Mouse (Mus musculus): ENCODE data around the gene Ttll9.
A peak's percentile ranks its signal among the peaks of the same experiment; 100 is the strongest.

Gene Ttll9

DNA sequence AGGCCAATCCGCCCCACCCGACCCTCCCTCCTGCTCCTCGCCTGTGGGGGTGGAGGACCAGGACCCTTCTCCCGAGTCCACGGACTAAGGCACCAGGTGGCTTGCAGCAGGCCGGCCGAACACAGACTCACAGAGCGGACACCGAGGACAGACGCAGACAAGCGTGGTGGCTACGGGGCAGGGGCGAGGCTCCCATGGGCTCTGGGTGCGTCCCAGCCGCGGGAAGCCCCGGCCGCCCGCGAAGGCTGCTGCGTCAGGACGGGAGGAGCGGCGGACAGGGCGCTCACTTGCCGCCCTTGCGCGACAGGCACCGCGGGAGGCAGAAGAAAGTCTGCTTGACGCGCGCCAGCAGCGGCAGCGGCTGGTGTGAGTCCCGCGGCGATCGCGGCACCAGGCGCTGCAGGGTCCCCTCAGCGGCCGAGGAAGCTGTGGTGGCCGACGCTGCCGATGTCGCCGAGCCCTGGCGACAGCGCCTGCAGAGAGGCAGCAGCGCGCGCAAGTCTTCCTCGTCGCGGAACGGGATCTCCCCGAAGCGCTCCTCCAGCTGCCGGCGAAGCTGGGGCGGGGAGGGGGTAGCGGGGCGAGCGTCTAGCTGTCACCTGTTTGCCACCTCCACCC is 19.3 kb upstream of the Ttll9 start:
- DNase-seq (ENCODE audit: low read depth): no peak

DNA sequence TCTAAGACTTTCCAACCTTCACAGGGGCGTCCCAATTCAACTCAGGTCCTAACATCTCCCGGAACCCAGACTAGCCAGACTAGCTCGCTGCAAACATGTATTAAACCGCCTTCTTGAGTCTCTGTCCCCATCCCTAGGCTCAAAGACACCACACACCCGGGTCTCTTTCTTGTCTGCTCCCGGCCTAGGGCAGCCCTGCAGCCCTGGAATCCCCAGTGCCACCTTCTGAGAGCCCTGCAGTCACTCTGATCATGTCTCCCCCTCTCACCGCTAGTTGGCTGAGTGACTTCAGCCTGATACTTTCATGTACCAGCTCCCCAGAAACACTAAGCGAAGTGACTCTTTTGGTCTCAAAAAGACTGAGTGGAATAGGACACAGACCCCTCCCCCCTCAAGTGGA is 18.7 kb upstream of the Ttll9 start:
- no peak for DNase-seq (ENCODE audit: low read depth)

DNA sequence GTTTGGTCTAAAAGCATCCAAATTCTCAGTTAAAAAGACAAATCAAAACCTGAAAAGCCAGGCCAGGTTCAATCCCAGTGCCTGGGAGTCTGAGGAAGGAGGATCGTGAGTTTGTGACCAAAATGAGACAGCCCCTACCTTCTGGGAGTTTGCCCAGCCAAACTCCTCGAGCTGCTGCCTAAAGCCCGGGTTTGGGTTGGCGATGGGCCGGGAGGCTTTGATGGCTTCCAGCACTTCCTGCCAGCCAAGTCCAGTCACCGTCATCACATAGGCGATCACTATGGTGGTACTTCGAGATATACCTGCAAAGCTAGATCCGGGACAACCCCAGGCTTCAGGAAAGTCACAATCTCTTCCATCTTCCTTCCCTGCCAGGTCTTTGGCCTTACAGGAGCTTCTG is 18.3 kb upstream of the Ttll9 start:
- DNase-seq (ENCODE audit: low read depth): no peak

DNA sequence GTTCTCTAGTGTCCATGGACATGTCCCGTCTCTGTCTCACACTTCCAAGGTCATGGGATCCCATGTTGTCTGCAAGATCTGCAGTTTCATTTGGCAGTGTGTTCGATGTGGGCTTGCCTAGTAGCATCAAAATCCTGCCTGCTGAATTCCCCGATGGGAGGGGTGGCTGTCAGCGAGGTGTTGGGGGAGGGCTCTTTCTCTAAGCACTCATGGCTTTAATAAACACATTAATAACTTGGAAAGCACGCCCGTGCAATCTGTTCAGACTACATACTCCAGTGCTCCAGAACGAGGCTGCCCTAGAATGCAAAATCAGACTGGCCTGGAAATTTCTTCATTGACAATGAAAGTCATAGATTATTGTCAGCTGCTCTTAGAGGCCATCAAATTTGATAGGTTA is 15.2 kb upstream of the Ttll9 start:
- peak; percentile 18 for DNase-seq (ENCODE audit: low read depth)

DNA sequence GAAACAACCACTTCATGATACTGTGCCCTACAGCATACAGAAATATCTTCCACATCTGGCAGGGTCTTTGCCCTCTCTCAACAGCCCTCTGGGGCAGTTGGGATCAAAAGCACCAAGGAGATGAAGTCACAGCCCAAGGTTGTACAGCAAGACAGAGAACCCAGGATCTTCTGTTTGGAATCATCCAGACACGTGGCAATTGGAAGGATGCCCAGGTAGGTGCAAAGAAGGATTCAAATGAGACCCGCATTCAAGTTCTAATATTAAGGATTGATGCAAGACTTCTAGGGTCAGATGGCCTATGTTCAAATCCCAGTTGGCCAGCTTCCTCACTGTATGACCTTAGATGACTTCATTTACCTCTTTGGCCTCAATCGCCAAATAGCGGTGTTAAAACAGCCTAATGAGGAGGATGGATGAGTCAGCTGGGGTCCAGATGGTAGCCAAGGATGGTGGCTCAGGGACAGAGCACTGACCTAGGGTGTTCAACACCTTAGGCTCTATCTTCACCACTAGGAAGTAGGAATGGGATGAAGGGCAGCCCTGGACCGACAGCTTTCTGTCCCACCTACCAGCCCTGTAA is 13.8 kb upstream of the Ttll9 start:
- DNase-seq (ENCODE audit: low read depth): no peak

DNA sequence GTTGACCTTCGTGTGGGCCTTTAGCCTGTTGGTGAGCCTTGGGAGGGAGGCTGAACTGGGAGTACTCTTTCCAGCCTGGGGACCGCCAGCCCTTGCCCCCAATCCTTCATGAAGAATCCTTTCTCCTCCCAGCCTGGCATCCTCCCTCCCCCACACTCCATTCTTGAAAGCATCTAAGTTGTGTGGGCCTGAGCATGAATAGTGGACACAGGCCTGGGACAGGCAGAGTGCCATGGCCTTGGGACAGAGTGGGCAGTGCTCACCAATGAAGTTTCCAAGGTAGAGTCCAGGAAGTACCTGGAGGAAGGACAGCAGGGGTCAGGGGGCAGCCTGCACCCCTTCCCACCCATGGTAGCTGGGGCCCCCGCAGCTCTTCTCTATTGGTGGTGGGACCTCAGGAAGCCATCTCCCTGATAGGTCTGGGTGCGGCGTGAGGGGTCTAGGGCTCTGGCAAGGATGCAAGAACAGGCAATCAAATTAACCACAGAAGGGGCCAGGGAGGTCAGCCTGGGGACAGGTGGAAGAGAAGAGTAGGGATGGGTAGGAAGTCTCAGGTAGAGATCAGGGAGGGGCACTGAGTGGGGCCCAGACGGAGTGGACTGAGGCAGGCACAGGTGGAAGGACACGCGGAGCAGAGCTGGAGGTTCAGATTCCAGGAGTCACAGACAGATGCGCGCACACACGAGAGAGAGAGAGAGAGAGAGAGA is 11.8 kb upstream of the Ttll9 start:
- no peak for DNase-seq (ENCODE audit: low read depth)

DNA sequence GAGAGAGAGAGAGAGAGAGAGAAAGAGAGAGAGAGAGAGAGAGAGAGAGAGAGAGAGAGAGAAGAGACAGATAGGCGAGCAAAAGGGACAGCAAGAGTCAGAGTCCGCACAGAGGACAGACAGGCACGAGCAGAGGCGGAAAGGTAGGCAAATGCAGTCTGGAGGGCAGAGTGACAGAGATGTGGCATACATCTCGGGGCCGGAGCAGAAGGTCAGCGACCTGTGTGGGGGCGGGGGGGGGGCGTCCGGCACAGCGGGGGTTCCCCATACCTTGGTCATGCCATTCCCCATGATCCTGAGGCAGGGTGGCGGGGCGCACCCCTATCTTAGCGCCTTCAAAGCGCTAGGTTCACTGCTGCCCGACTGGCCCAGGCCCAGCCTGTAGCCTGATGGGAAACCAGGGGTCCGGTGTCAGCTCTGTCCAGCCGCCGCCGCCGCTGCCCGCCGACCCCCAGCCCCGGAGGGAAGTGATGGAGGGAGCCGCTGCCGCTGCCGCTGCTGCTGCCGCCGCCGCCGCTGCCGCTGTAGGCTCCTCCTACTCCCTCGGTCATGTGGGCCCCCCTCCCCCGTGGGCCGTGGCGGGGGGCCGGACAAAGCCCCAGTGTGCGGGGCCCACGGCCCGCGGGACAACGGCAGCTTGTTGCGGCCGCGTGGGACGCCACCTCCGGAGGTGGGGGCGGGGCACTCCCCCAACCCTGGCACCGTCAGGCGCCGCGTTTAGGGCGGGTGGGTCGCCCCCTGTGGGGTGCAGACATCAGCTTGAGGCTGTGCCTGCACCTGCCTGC is 11.0 kb upstream of the Ttll9 start, which contains the start of gene Dusp15:
Gene Dusp15 (minus strand): TSS at position 634 of the 785 bp plus-strand sequence.
- peak; percentile 39 for DNase-seq (ENCODE audit: low read depth)

DNA sequence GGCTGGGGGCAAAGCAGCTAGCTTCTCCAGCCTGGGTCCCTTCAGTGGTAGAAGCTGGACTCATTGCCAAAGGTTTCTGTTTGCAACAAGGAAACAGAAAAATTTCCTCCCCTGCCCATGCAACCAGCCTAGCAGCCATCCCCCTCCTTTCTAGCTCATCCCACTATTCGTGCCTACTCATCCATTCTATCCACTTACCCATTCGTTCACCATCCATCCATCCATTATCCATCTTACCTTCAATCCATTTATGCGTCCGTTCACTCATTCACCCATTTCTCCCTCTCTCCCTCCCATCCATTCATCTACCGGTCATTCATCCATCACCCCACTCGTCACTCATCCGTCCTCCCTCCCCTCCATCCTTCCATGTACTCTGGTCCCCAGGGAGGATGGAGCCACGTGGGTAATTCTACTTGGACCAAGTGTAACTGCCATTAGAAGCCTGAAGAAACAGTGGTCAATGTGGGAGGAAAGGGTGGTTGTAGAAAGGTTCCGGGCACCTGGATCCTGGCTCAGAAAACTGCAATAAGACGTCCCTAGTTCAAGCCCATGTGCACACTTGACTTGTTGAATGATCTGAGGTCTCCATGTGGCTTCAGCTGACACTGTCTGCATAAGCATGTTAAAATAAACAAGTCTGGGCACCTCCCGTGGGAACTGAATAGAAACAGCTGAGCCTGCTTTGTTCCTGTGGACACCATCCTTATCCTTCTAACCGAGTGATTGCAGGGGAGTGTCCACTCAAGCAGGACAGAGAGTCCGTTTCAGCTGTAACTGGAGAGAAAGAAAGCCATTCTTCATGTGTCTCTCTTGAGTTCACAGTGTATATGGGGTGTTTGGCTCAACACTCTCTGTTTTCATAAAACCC is 10.2 kb upstream of the Ttll9 start:
- DNase-seq (ENCODE audit: low read depth): no peak

DNA sequence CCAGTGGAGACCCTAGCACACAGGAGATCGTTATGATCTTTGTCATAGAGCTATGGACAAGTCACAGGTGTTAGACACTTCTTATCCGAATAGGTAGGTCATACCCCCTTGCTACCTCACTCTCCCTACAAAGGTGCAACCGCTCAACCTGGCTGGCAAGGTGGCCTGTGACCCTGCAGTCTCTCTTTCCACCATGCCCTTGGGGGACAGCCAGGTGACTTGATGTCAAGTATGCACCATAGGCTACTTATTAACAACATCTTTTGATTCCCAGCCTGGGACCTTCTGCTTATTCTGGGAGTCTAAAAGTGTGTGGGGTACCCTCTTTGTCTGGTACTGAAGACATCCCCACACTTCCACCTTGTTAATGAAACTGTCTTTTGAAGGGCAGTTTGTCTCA is 4.2 kb upstream of the Ttll9 start:
- DNase-seq (ENCODE audit: low read depth): no peak

DNA sequence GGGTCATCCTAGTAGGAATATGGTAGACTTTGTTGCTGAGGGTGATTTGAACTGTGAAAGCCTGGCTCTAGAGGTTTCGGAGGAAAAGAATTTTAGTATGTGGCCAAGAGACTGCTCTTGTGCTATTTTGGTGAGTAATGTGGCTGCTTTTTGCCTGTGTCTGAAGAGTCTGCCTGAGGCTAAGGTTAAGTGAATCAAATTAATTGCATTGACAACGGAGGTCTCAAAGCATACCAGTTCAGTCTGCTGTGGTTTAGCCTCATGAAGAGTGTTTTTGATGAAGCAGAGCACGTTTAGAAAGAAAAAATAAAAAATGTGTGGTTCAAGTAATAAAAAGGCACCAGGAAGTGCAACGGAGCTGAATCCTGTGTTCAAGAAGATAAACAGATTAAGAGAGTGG is 3.3 kb downstream of the Ttll9 start:
- DNase-seq (ENCODE audit: low read depth): no peak

DNA sequence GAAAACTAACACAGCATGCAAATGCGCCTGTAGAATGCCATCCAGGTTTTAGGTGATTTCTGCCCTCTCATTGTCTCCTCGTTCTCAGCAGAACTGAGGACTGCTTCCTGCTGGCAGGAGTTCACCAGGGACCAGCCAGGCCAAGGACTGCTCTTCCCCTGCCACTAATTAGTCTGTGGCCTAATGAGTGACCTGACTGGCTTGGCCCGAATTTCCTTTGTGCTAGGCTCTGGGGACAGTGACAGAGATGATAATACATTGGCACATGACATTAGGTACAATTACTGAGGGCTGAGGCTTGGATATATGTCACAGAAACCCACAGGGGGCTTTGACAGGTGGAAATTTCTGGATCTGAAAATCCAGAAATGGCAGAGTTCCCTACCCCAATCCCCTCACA is 14.7 kb downstream of the Ttll9 start:
- no peak for DNase-seq (ENCODE audit: low read depth)

DNA sequence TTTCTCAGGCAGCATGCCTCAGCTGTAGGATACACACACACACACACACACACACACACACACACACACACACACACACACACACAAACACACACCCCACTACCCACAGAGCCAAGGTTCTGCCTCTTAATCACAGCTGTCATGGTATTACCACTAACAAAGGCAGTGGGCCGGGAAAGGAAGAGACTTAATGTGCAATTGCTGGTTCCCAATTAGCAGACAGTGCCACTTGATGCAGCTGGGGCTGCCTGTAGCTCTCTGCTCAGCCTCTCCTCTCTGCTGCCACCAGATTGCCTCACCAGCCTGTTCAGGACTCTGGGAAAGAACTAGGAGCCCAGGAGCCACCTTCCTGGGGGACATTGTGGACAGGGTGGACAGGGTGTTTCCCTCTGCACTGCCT is 23.3 kb downstream of the Ttll9 start:
- no peak for DNase-seq (ENCODE audit: low read depth)

DNA sequence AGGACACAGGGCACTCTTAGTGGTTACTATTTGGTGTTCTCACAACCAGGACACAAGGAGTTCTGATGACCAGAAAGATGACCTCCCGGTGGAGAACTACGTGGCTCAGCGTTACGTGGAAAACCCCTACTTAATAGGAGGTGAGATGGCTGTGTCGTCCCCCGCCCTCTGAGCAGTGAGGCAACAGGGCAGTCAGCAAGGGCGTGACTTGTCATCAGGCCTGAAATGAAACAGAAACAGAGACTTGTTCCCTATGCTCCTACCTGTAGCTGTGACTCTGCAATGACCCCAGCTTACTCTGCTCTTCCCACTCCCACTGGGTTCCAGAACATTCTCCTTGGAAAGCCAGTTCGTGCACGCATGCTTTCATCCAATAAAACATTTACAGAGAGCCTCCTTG is 29.2 kb downstream of the Ttll9 start:
- DNase-seq (ENCODE audit: low read depth): no peak

DNA sequence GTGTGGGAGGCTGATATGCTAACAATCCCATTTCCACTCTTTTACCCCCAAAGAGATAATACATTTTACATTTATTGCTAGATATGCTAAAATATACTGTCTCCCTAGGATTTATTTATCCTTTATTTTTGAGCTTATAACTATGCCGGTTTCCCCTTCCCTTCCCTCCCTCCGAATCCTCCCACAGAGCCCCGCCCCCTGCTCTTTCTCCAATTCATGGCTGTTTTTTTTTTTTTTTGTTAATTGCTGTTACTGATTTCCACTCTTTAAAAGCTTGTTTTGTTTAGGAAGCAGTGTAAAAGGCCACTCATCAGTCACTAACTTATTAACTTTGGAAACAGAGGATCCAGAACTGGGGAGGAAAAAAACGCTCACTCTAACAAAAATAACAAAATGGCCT is 34.8 kb downstream of the Ttll9 start:
- DNase-seq (ENCODE audit: low read depth): no peak

DNA sequence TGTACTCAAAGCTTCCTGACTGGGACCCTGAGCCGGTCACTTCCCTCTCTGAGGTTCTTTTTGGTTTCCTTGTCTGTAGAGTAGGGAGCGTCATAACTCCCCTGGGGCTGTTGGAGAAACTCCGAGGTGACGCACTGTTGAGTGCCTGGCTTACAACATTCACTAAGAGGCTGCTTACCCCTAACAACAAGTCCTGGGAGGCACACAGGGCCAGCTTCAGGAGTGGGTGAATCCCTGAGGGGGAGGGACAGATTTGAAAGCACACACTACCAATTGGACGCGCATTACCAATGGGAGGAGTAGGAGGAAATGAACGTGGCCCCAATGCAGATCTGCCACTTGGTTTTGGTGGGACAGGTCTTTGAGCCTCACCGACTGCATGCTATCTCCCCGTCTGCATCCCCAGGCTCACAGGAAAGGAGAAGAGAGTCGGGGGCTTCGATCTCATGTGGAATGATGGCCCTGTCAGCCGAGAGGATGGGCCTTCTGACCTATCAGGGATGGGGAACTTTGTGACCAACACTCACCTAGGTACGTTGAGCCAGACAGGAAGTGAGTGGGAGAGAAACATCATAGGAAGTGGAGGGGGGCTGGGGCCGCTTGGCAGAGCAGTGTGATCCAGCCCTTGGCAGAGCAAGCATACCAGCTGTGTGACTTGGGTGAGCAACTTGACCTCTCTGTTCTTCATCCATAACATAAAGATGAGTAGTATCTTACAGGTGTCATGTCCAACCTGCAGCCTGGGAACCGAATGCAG is 40.4 kb downstream of the Ttll9 start:
- no peak for DNase-seq (ENCODE audit: low read depth)

DNA sequence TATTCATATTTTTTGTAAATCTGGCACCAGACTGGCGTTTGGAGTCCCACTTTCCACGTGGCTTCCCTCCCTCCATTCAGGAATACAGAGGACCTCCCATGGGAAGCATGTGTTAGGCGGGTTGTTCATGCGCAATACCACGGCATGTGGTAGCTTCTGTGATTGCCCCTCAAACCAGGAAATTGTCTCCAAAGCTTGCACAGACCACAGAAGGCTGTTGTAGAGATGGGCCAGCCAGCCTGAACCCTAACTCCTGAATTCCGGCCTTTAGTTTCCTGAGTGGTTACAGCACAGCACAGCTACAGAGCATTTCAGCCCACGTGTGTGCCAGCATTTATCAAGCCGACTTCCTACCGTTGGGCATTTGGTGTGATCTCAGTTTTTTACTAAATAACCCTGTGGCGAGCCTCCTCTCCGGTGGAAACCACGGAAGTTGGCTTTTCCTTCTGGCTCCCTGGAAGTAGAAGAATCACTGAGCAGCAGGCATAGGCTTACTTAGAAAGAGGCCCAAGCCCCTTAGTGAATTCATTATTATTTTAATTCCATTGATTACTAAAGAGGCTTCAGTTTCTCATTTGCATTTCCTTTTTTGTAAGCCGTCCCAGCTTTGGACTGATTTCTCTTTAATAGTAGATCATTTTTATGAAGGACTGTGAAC is 41.5 kb downstream of the Ttll9 start:
- no peak for DNase-seq (ENCODE audit: low read depth)

DNA sequence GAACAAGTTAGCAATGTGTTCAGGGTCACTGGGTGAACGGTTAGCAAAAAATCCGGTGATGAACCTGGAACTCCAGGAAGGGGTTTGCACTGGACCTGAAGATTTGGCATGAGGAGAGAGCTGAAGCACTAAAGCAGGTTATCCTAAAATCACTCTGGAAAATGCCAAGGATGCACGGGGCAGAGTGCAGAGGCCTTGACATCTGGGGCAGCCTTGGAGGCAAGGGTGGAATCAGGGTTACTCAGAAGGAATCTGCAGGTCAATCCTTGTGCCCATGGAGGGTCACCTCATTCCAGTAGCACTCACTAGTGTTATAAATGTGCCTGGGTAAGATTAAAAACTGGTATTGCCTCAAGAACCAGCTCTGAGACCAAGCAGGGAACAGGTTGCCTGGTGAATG is 43.7 kb downstream of the Ttll9 start:
- no peak for DNase-seq (ENCODE audit: low read depth)

DNA sequence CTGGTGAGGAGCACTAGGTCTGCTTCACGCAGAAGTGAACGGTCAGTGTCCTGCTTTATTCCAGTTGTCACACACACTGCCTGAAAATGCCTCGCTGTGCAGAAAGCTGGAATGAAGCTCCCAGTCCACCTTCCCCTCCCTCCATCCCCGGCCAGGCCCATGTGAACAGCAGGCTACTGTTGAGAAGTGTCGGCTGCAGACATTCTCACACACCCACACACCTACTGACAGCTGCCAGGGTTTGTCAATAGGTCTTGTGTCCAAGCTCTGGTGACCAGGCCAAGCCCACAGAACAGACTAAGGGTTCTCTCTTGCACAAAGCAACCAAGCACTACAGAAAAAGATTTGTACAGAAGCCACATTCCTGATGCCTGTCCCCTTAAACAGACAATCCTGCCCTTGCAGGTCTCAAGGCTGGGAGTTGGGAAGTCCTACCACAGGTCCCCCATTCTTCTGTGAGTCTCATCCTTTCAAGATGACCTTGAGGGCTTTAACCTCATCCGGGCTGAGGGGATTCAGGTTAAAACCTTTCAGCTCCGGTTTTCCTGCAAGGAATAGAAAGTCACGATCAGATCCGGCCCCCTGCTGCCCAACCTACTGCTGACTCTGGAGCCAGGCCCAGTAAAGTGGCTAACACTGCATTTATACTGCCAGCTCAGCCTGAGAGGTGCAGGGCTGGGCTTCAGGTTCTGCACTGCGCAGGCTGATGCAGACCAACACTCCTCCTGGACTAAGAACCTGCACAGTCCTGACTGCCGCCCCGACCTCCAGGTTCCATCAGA is 47.1 kb downstream of the Ttll9 start:
- no peak for DNase-seq (ENCODE audit: low read depth)

DNA sequence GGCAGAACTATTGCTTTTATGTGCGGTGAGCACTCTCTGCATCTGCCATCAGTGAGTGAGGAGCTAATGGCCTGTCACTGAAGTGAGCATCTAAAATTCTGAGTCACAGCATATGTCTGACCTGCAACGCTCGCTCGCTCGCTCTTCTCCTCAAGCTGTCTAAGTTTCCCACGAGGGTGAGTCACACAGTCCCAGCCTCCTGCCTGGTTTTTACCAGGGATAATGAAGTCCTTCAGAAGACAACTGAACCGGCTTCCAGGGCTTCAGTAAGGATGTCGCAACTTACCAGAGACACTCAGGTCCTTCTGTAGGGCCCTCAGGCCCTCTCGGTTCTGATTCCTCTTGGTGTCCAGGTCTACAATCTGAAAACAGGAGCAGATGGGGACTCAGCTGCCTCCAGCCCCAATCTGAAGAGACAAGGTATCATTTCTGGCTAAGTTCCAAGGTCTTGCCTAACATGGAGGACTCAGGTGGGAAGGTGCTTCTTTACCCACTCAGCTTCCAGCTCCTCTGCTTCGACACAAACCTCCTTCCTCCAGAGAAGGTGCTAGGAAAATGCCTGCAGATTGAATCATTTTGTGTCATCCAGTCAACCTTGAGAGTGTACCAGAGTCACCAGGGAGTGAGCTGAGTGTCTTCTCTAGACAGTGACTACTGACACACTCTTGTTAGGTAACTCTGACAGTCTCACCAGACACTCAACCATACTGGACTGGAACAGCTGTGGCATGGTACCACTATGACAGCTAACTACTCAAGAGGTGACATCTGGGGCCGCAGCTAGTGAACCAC is 51.6 kb downstream of the Ttll9 start:
- DNase-seq (ENCODE audit: low read depth): peak; percentile 63
